Mouse (Mus musculus): Measurements from ENCODE around the gene Kctd15. TPM values are rescaled to one million over a fixed set of nuclear protein-coding genes. Genes with fewer than 3 reads are reported as not detected.

The Kctd15 gene
- polyA plus RNA-seq (2012): not detected in 2 replicates

GRCm38 (mm10) chr7:34656632-34657031, at the start of gene Kctd15:
Gene Kctd15 (minus strand): TSS chr7:34656732.
- H3K36me3 ChIP-seq (ENCODE audit: control insufficient read depth): no peaks in the 10 kb centered on the region
- H3K9me3 ChIP-seq (ENCODE audit: control insufficient read depth, low read length): no peaks in the 10 kb centered on the region
- TF ChIP-seq GATA1 (IDR thresholded peaks at IDR 0.05; ENCODE audit: low read length) (no peak), TAL1 (IDR thresholded peaks at IDR 0.05; ENCODE audit: low read length) (no peak)
- no peaks in the 10 kb centered on the region for H3K4me1 ChIP-seq (ENCODE audit: control insufficient read depth)
- H3K27me3 ChIP-seq (ENCODE audit: control insufficient read depth): peaks cover 49% of the 10 kb centered on the region
- H3K4me3 ChIP-seq (replicated peaks): no peak within 1 kb of the TSS

- H3K27me3 ChIP-seq (ENCODE audit: control insufficient read depth): no peaks in the 10 kb centered on the region
Observed at GRCm38 (mm10) chr7:34704401-34704800, 47.9 kb upstream of the Kctd15 start.

GRCm38 (mm10) chr7:34703437-34703836, 46.9 kb upstream of the Kctd15 start:
- Histone ChIP-seq H3K27me3 (ENCODE audit: control insufficient read depth) (no peaks in the 10 kb centered on the region), H3K9me3 (ENCODE audit: control insufficient read depth, low read length) (no peaks in the 10 kb centered on the region), H3K36me3 (ENCODE audit: control insufficient read depth) (no peaks in the 10 kb centered on the region), H3K4me1 (ENCODE audit: control insufficient read depth) (no peaks in the 10 kb centered on the region), H3K4me3 (replicated peaks) (no peak overlapping the region)
- TF ChIP-seq GATA1 (IDR thresholded peaks at IDR 0.05; ENCODE audit: low read length): no peak
- no peak for TF ChIP-seq TAL1 (IDR thresholded peaks at IDR 0.05; ENCODE audit: low read length)

More at GRCm38 (mm10) chr7:34704401-34704800, 47.9 kb upstream of the Kctd15 start:
- Histone ChIP-seq H3K4me1 (ENCODE audit: control insufficient read depth) (no peaks in the 10 kb centered on the region), H3K9me3 (ENCODE audit: control insufficient read depth, low read length) (peaks cover 3% of the 10 kb centered on the region), H3K4me3 (replicated peaks) (no peak overlapping the region), H3K36me3 (ENCODE audit: control insufficient read depth) (no peaks in the 10 kb centered on the region)
- TF ChIP-seq GATA1 (IDR thresholded peaks at IDR 0.05; ENCODE audit: low read length): no peak
- TF ChIP-seq TAL1 (IDR thresholded peaks at IDR 0.05; ENCODE audit: low read length): no peak

DNA sequence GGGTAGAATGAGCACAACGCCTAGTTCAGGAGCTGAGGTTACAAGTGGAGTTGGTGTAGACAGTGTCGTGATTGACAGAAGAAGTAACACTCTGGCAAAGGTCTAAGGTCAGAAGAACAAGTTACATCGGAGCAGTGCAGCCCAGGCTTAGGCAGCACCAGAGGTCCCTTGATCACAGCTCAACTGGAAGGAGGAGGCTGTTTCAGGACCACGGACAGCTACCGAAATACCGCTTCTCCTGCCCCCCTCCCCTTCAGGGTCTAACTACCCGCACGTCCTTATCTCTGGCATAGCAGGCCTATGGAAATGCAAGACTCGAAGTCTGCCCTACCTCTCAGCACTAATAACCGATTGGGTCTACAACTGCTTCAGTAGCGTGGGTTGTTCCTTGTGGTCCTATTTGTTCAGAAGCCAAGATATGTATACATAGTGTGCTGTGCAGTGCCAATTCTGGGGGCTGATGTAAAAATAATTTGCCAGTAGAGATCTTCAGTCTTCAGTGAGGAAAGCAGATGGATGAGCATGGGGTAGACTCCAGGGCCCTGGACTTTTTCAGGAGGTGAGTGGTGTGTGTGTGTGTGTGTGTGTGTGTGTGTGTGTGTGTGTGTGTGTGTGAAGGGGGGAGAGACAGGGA, 46.3 kb upstream of the Kctd15 start:
- Histone ChIP-seq H3K4me3 (replicated peaks) (no peak overlapping the region), H3K36me3 (ENCODE audit: control insufficient read depth) (no peaks in the 10 kb centered on the region), H3K27me3 (ENCODE audit: control insufficient read depth) (no peaks in the 10 kb centered on the region), H3K9me3 (ENCODE audit: control insufficient read depth, low read length) (no peaks in the 10 kb centered on the region), H3K4me1 (ENCODE audit: control insufficient read depth) (no peaks in the 10 kb centered on the region)
- TF ChIP-seq TAL1 (IDR thresholded peaks at IDR 0.05; ENCODE audit: low read length) (no peak), GATA1 (IDR thresholded peaks at IDR 0.05; ENCODE audit: low read length) (no peak)

- Histone ChIP-seq H3K27me3 (ENCODE audit: control insufficient read depth) (no peaks in the 10 kb centered on the region), H3K9me3 (ENCODE audit: control insufficient read depth, low read length) (no peaks in the 10 kb centered on the region)
- TF ChIP-seq GATA1 (IDR thresholded peaks at IDR 0.05; ENCODE audit: low read length) (no peak), TAL1 (IDR thresholded peaks at IDR 0.05; ENCODE audit: low read length) (no peak)
Observed at GRCm38 (mm10) chr7:34699888-34700287, 43.4 kb upstream of the Kctd15 start.

GRCm38 (mm10) chr7:34698221-34698620, 41.7 kb upstream of the Kctd15 start:
- H3K4me3 ChIP-seq (replicated peaks): no peak overlapping the region
- H3K9me3 ChIP-seq (ENCODE audit: control insufficient read depth, low read length): no peaks in the 10 kb centered on the region; the same call in 1 of the 2 replicates
- no peaks in the 10 kb centered on the region for H3K4me1 ChIP-seq (ENCODE audit: control insufficient read depth)
- H3K27me3 ChIP-seq (ENCODE audit: control insufficient read depth): no peaks in the 10 kb centered on the region
- H3K36me3 ChIP-seq (ENCODE audit: control insufficient read depth): no peaks in the 10 kb centered on the region
- TF ChIP-seq TAL1 (IDR thresholded peaks at IDR 0.05; ENCODE audit: low read length) (no peak), GATA1 (IDR thresholded peaks at IDR 0.05; ENCODE audit: low read length) (no peak)

More at GRCm38 (mm10) chr7:34699888-34700287, 43.4 kb upstream of the Kctd15 start:
- Histone ChIP-seq H3K4me3 (replicated peaks) (no peak overlapping the region), H3K36me3 (ENCODE audit: control insufficient read depth) (no peaks in the 10 kb centered on the region), H3K4me1 (ENCODE audit: control insufficient read depth) (no peaks in the 10 kb centered on the region)

GRCm38 (mm10) chr7:34696086-34696485, 39.6 kb upstream of the Kctd15 start:
- Histone ChIP-seq H3K36me3 (ENCODE audit: control insufficient read depth) (no peaks in the 10 kb centered on the region), H3K9me3 (ENCODE audit: control insufficient read depth, low read length) (no peaks in the 10 kb centered on the region; the same call in 1 of the 2 replicates), H3K27me3 (ENCODE audit: control insufficient read depth) (no peaks in the 10 kb centered on the region), H3K4me3 (replicated peaks) (no peak overlapping the region), H3K4me1 (ENCODE audit: control insufficient read depth) (no peaks in the 10 kb centered on the region)
- TF ChIP-seq GATA1 (IDR thresholded peaks at IDR 0.05; ENCODE audit: low read length): no peak
- TF ChIP-seq TAL1 (IDR thresholded peaks at IDR 0.05; ENCODE audit: low read length): no peak

DNA sequence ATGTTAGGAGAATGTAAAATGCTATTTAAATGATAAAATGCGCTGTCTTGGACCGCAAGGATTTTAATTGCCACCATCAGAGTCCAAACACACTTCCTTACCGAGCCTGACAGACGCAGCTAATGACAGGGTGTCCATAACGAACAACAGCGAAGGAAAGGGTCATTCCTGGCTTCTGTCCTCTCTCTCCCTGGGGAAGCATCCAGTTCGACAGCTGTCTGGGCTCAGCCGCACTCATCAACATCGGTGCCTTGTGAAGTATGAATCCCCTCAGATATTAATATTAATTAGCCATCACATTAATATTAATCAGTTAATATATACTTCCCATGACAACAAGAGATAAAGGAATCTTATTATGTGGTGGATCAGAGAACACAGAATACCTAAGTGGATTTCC, 38.4 kb upstream of the Kctd15 start:
- no peaks in the 10 kb centered on the region for H3K4me1 ChIP-seq (ENCODE audit: control insufficient read depth)
- H3K36me3 ChIP-seq (ENCODE audit: control insufficient read depth): no peaks in the 10 kb centered on the region
- no peak for TF ChIP-seq TAL1 (IDR thresholded peaks at IDR 0.05; ENCODE audit: low read length)
- TF ChIP-seq GATA1 (IDR thresholded peaks at IDR 0.05; ENCODE audit: low read length): no peak
- H3K9me3 ChIP-seq (ENCODE audit: control insufficient read depth, low read length): no peaks in the 10 kb centered on the region; the same call in 1 of the 2 replicates
- H3K4me3 ChIP-seq (replicated peaks): no peak overlapping the region
- H3K27me3 ChIP-seq (ENCODE audit: control insufficient read depth): no peaks in the 10 kb centered on the region

GRCm38 (mm10) chr7:34693916-34694315, 37.4 kb upstream of the Kctd15 start:
- H3K4me1 ChIP-seq (ENCODE audit: control insufficient read depth): no peaks in the 10 kb centered on the region
- no peaks in the 10 kb centered on the region for H3K36me3 ChIP-seq (ENCODE audit: control insufficient read depth)
- H3K27me3 ChIP-seq (ENCODE audit: control insufficient read depth): no peaks in the 10 kb centered on the region
- H3K4me3 ChIP-seq (replicated peaks): no peak overlapping the region
- TF ChIP-seq GATA1 (IDR thresholded peaks at IDR 0.05; ENCODE audit: low read length): no peak
- TF ChIP-seq TAL1 (IDR thresholded peaks at IDR 0.05; ENCODE audit: low read length): no peak
- no peaks in the 10 kb centered on the region; the same call in 1 of the 2 replicates for H3K9me3 ChIP-seq (ENCODE audit: control insufficient read depth, low read length)
